Mouse (Mus musculus) right cerebral cortex, adult 2 months (tissue): Measurements from ENCODE around the gene Ypel2.

ENCODE experiments used
- DNase-seq, 2 experiments: peaks; one replicate each; pipeline ENCODE4 v3.0.0; 2021 to 2022; ENCODE audit warnings: low spot score in 2 of 2

The Ypel2 gene

GRCm38 (mm10) chr11:86898367-86898766 lies 95.1 kb downstream of the Ypel2 start:
- no peak for DNase-seq

DNA sequence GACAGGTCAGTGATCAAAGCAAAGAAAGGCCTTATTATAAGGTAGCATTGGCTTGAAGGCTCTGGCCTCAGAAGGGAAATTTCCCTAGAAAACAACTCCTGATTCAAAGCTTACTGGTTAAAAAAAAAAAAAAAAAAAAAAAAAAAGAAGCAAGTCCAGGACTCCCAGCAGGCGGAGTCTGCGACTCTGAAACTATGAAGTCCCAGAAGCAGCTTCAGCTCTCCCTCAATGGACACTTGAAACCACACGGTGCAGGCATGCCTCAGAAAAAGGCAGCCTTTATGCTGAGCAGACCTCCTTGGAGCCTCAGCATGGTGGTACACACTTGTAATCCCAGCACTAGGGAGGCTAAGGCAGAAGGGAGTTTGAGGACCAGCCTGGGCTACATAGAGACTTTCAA lies 97.9 kb downstream of the Ypel2 start:
- DNase-seq: no peak

- DNase-seq: no peak
Measured at GRCm38 (mm10) chr11:86895156-86895555, 98.4 kb downstream of the Ypel2 start.

GRCm38 (mm10) chr11:86894171-86894577 lies 99.3 kb downstream of the Ypel2 start:
- DNase-seq: peak; percentile 91 to 92

DNA sequence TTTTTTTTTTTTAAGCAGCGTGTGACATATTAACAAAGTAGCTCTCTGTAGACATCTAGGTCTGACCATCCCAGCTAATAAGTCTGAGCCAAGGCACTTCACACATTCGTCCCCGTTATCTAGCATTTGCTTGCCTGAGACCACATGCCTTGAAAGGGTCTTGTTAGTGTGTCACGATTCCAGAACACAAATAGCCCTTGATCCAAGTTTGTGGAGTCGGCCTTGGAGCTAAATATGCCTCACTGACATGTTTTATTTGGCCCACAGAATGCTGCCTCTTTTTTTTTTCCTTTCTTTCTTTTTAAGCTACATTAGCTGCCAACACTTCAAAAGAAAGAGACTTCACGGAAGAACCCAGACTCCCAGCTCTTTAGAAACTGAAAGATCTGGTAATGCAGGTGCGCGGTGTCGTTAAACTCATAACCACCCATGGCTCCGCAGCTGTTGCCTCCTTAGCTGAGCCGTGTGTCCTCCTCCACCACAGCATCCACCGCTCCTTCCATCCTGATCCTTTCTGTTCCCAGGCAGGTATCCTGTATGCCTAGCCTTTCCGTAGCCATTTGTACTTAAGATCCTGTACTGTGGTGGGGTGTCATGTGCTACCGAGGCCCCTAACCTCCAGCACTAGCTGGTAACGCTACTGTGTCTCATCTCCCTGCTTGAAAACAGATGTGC lies 100.4 kb downstream of the Ypel2 start:
- no peak for DNase-seq
